Comparison of ENCODE assay signal across 18 mouse cellular contexts in genomic region chr5:20931300-20931699, GRCm38 (mm10). TPM values are rescaled to one million over a fixed set of nuclear protein-coding genes. Genes with fewer than 3 reads are reported as not detected.
DNase-seq lines count a peak whose midpoint lies in the region; ATAC-seq lines count a peak whose summit lies in the region.
"Had no signal": no experiment of that assay in that cellular context is flagged by ENCODE, and none has a peak within 500 bp of the region (broad histone marks: within the 10 kb centered on the region; RNA-seq: fewer than 3 reads in every experiment).

No protein-coding gene starts in this region.

- H3K27ac ChIP-seq in heart, embryonic 14.5 days (replicated peaks in 1 of 2; ENCODE audit: control insufficient read depth in 1 of 2, insufficient read depth in 1 of 2, low read depth in 2 of 2, low read length in 2 of 2), result peak overlapping the region in 1 of 2 experiments; percentile 72; a peak in 2 of 4 replicates
- H3K27ac ChIP-seq in liver, embryonic 12.5 days, result peak overlapping the region; percentile 46; the same call in 1 of the 2 replicates
- H3K27ac ChIP-seq: kidney, postnatal 0 days; limb, embryonic 15.5 days had no signal

- no peak overlapping the region for H3K9ac ChIP-seq in heart, embryonic 14.5 days (ENCODE audit: low read length)
- H3K9ac ChIP-seq in liver, embryonic 12.5 days, result no peak overlapping the region
- H3K9ac ChIP-seq: forebrain, postnatal 0 days; limb, embryonic 15.5 days had no signal

- H3K4me1 ChIP-seq in heart, embryonic 14.5 days (ENCODE audit: control insufficient read depth in 2 of 2, insufficient read depth in 2 of 2, low read length in 2 of 2), result peaks cover 7 to 45% of the 10 kb centered on the region in 2 experiments
- peaks cover 62% of the 10 kb centered on the region for H3K4me1 ChIP-seq in liver, embryonic 12.5 days
- H3K4me1 ChIP-seq: limb, embryonic 15.5 days had no signal

- no peak overlapping the region for H3K4me3 ChIP-seq in heart, embryonic 14.5 days (ENCODE audit: control insufficient read depth in 1 of 2, insufficient read depth in 1 of 2, low read depth in 1 of 2, low read length in 2 of 2)
- H3K4me3 ChIP-seq in liver, embryonic 12.5 days, result no peak overlapping the region
- H3K4me3 ChIP-seq: erythroblast, embryonic 14.5 days; limb, embryonic 15.5 days had no signal

- ATAC-seq in heart, embryonic 14.5 days (ENCODE audit: insufficient number of reproducible peaks, insufficient read depth, low FRiP score, low read depth), result no peak
- ATAC-seq in common myeloid progenitor, adult 5-6 weeks (replicated peaks; ENCODE audit: low read depth, poor library complexity, severe bottlenecking), result peak; percentile 33; the same call in 1 of the 2 replicates
- peak; percentile 77 for ATAC-seq in liver, embryonic 12.5 days
- ATAC-seq: forebrain, postnatal 0 days had no signal

- no peaks in the 10 kb centered on the region for H3K27me3 ChIP-seq in heart, embryonic 14.5 days (ENCODE audit: control insufficient read depth, insufficient read depth, low read length)
- no peaks in the 10 kb centered on the region for H3K27me3 ChIP-seq in liver, embryonic 12.5 days (replicated peaks)
- H3K27me3 ChIP-seq: limb, embryonic 15.5 days had no signal

- H3K4me2 ChIP-seq in heart, embryonic 14.5 days (ENCODE audit: low read length), result peak overlapping the region; percentile 46; the same call in 1 of the 2 replicates
- H3K4me2 ChIP-seq in liver, embryonic 12.5 days, result peak overlapping the region; percentile 40
- H3K4me2 ChIP-seq: limb, embryonic 15.5 days had no signal

- DNase-seq in heart, postnatal 14 days, result no peak
- peak; percentile 64 to 77 for DNase-seq in natural killer cell, adult 2 months (ENCODE audit: low spot score in 2 of 2)
- DNase-seq in cerebellum, adult 8-10 months, result no peak
- DNase-seq in right cerebral cortex, postnatal 36 days (ENCODE audit: low spot score in 2 of 2), result no peak
- no peak for DNase-seq in ovary, postnatal 10 days (ENCODE audit: low spot score)
- DNase-seq: adrenal gland, postnatal 10 days; cerebellum, adult 9-10 months; forebrain, postnatal 0 days; gastrocnemius, postnatal 14 days; midbrain, embryonic 14.5 days; right cerebral cortex, postnatal 25 days; thymus, adult 2 months had no signal

- WGBS in heart, embryonic 14.5 days, result 69% methylated on average over 3 of the region's 3 CpGs
- 14% methylated on average over 3 of the region's 3 CpGs for WGBS in liver, embryonic 12.5 days (ENCODE audit: insufficient replicate concordance)

- no peaks in the 10 kb centered on the region for H3K36me3 ChIP-seq in heart, embryonic 14.5 days (ENCODE audit: control insufficient read depth, insufficient read depth, low read length)
- H3K36me3 ChIP-seq in liver, embryonic 12.5 days, result peaks cover 2% of the 10 kb centered on the region
- H3K36me3 ChIP-seq: limb, embryonic 15.5 days had no signal

- H3K9me3 ChIP-seq in heart, embryonic 14.5 days (ENCODE audit: control insufficient read depth, low read length), result no peaks in the 10 kb centered on the region
- H3K9me3 ChIP-seq in liver, embryonic 12.5 days (replicated peaks), result no peaks in the 10 kb centered on the region
- H3K9me3 ChIP-seq: limb, embryonic 15.5 days had no signal

- intact Hi-C loops in heart, postnatal 14 days (cut with DNase I), result no loop called here

RNA-seq across cellular contexts. Expression of gene Rsbn1l, which starts 24.9 kb away (rescaled TPM):
- 7.9 and 9.5 TPM in 2 replicates for polyA plus RNA-seq in heart, embryonic 14.5 days (2014; fragmentation: Nextera tagmentation; extraction: Ambion mirVana)
- total RNA-seq in heart, postnatal 14 days (2021), result 10 to 100 TPM; 14.2 to 16.3 TPM
- total RNA-seq in common myeloid progenitor, adult 5-6 weeks (2017), result 35.1 and 54.1 TPM in 2 replicates
- 6.4 and 6.6 TPM in 2 replicates for polyA plus RNA-seq in liver, embryonic 12.5 days (2016; fragmentation: Nextera tagmentation; extraction: Ambion mirVana)

RNA-seq across cellular contexts. Expression of gene Tmem60, which starts 49.3 kb away (rescaled TPM):
- polyA plus RNA-seq in heart, embryonic 14.5 days (2014; fragmentation: Nextera tagmentation; extraction: Ambion mirVana), result 53.3 and 56.2 TPM in 2 replicates
- total RNA-seq in heart, postnatal 14 days (2021), result 10 to 100 TPM; 22.0 to 22.3 TPM
- 14.2 and 15.7 TPM in 2 replicates for total RNA-seq in common myeloid progenitor, adult 5-6 weeks (2017)
- 38.2 and 42.6 TPM in 2 replicates for polyA plus RNA-seq in liver, embryonic 12.5 days (2016; fragmentation: Nextera tagmentation; extraction: Ambion mirVana)

RNA-seq across cellular contexts. Expression of gene Phtf2, which starts 49.4 kb away (rescaled TPM):
- polyA plus RNA-seq in heart, embryonic 14.5 days (2014; fragmentation: Nextera tagmentation; extraction: Ambion mirVana), result 44.7 and 46.0 TPM in 2 replicates
- 10 to 100 TPM; 70.3 to 82.1 TPM for total RNA-seq in heart, postnatal 14 days (2021)
- total RNA-seq in common myeloid progenitor, adult 5-6 weeks (2017), result 30.0 and 36.5 TPM in 2 replicates
- polyA plus RNA-seq in liver, embryonic 12.5 days (2016; fragmentation: Nextera tagmentation; extraction: Ambion mirVana), result 11.6 and 11.9 TPM in 2 replicates

Comparison
In these comparisons a context has a peak if more than half of its experiments do, and no peak if none do; other contexts are left out.
1. DNase-seq: peak in natural killer cell, adult 2 months (2 of 2); none in heart, postnatal 14 days (0 of 2), cerebellum, adult 8-10 months (single experiment), right cerebral cortex, postnatal 36 days (0 of 2) and ovary, postnatal 10 days (single experiment).